Mouse (Mus musculus) gastrocnemius, adult 8-10 months (tissue): Measurements from ENCODE around the gene Fam193b. TPM values are rescaled to one million over a fixed set of nuclear protein-coding genes. Genes with fewer than 3 reads are reported as not detected.
A peak's percentile ranks its signal among the peaks of the same experiment; 100 is the strongest.
"Not testable (repeated sequence)": the region's sequence is repeated elsewhere in the genome, so short reads cannot be mapped to it uniquely, and the experiment has no call there.

ENCODE experiments used
- DNase-seq, 2 experiments: peaks; one replicate each; pipeline ENCODE4 v3.0.0; 2022; ENCODE audit warnings: low spot score in 2 of 2
- total RNA-seq, 4 experiments: library from RNA; stranded (reverse); gene quantifications; 2 replicates each; pipeline ENCODE4 v1.2.4; 2022

Gene Fam193b
- total RNA-seq, 4 experiments from 2014 or later: 7.8 to 14.0 (median 10.1) TPM

DNA sequence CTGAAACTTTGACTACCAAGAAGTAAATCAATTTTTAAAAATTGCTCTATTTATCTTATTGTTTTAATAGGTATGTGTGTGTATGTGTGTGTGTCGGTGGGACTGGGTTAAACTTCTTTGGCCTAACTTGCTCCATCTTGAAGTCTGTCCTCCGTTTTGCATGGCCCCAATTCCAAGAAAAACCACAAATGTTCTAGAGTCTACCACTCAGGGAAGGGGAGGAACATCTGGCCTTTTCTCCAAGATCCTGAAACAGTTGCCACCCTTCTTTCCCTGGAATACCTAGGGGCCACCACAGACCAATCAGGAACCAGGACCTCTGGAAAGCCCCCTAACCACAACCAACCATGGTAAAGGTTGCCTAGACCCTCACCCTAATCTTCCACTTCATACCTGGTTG, 1.1 kb upstream of the Fam193b start:
- DNase-seq: no peak

DNA sequence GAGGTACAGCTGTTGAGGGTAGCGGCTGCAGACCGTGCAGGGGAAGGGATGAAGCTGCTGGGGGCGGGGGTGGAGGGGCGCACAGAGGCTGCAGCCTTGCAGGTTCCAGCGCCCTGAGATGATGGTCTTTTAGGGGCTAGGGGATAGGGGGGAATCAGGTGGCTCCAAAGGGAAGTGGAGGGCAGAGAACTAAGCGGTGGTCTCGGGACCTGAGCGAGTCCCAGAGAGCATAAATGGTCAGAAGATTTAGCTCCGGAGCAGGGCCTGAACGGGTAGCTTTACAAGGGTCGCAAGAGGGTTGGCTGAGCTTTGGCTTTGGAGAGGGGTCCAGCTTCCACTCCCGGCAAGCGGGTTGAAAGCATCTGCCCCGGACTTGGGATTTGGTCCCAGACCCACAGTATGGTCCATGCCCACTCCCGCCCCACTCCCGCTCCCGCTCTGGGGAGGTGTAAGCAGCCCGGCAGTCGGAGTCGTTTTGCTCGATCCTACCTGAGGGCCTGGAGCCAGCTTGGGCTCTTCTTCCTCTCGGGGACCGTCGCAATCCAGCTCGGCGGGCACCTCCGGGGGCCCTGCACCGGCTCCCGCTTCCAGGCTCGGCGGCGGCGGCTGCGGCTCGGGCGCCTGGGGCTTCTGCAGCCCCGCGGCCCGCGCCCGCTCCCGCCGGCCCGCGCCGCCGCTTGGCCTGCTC, 490 bp downstream of the Fam193b start:
- DNase-seq: no peak

DNA sequence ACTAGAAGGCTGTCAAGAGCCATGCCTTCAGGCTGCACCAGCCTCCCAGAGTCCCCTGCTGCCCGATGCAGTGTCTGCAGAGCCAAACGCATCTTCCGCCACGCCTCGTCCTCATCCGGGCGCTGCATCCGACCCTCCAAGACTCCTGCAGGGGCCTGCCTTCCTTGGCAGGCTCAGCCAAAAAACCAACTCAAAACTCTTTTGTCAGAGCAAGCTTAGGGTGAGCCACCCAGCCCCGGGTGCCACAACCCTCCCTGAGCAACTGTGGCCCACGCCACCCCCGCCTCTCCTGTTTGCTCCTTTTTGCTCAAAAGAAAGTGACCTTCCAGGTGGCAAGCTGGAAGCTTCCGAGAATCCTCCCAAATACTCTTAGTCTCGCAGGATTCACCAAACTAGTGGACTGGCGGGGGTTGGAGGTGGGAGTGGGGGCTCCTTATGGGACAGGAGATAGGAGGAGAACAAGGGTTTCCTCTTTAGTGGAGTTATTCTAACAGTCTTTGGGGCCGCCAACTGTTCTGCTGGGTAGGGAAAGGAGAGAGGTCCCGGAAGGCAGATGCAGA, 1.1 kb downstream of the Fam193b start:
- no peak for DNase-seq

GRCm38 (mm10) chr13:55568524-55568923, 2.4 kb downstream of the Fam193b start:
- DNase-seq: not testable (repeated sequence)

DNA sequence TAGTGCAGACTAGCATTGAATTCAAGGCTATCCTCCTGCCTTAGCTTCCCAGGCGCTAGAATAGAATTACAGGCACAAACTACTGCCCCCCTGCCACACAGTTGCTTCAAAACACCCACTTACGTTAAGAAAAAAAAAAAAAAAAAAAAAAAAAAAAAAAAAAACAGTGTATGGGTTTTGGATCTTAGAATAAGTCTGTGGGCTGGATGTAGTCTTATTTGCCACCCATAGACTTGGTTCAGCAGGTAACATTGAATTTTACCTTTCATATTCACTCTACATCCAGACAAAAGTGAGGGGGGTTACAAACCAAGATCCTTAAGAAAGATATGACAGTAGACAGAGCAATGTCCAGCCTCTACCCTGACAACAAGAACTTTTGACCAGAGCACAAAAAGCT, 3.0 kb downstream of the Fam193b start:
- no peak for DNase-seq

DNA sequence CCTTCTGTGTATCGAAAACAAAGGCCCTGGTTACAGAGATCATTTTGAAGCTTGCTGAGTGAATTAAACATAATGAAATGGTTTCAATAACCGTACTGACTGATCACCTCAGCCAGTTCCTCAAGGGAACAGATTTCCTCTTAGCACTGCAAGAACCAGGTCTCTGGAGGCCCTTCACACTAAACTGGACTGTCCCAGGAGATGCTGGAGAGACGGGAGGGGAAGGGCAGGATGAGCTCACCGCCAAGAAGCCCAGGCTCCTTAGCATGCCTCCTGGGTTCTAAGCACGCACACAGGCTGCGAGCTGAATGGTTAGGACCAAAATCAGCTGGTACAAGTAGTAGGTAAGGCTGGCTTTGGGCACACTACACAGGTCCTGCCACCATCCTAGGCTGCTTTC, 3.9 kb downstream of the Fam193b start:
- no peak for DNase-seq

DNA sequence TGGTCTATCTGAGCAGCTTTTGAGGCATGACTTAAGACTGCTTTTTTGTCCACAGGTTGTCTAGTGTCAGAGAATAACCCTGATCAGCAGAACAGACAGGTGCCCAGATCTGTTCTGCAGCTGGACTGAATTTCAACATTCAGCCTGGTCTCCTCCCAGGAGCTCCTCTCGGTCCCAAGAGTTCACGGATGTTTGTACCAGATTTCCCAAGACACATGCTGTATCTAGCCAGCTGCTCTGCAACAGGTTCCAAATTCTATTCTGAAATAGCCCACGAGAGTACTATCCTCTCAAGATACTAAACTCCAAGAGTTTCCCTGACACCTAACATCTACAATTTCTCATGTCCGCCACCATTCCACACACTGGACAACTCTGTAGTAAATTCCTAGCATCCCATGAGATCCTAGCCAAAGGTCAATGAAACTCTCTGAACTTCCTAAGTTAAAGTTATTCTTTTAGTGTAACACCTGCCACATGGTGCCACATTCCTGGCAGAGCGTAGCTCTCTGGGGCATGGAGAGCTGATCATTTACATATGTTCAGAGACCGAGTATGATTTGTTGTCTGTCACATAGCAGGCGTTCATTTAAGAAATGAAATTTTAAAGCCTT, 7.5 kb downstream of the Fam193b start:
- peak; percentile 30 to 32 for DNase-seq

- no peak for DNase-seq
Observed at GRCm38 (mm10) chr13:55557499-55557898, 13.4 kb downstream of the Fam193b start.

- DNase-seq: no peak
Observed at GRCm38 (mm10) chr13:55555921-55556320, 15.0 kb downstream of the Fam193b start.

DNA sequence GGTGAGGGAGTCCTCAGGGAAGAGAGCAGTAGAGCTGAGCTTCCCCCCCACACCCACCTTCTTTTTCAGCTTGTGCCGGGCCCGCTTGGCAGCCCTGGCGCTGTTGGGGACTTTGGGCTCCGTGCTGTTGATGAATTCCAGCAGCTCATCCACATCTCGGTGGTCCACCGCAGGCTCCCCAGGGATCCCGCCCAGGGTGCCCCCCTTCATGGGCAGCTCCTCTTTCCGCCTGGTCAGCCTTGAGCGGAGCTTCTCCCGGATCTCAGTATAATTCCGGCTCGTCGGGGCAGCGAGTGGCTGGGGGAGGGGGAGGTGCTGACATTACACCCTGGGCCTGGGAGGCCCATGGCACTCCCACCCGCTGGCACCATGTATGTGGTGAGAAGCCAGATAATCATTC, 21.9 kb downstream of the Fam193b start:
- no peak for DNase-seq

DNA sequence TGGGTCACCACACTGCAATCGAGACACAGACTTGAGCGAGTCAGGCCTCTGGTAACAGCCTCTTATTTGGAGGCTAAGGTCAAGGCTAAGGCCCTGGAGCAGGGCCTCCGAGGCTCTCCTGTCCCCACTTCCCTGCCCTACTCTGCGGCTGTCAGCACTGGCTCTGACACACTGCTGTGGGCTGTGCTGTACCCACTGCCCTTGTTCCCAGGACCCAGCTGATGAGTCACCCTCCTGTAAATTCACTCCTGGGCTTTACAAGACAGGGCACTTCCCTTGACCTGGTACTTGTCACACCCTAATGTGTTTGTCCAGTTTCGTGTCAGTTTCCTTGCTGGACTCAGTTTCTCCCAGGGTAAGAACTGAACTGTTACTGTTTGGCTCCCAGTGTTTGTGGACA, 22.5 kb downstream of the Fam193b start:
- DNase-seq: no peak

DNA sequence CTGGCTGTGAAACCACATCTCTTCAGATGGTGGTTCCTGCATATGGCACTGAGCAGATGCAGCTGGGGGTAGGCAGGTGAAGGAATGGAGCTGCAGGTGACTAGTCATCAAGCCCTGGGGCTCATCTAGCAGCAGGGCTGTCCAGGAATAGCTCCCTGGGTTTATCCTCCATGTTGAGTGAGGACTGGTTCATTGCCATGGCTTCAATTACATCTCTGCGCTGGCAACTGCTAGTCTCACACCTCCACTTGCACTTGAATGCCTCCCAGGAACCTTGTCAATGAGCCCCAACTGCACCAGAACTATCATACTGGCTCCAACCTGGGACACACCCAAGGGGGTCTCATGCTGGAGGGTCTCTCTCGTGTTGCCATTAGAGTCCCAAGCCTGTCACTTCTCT, 23.0 kb downstream of the Fam193b start:
- DNase-seq: peak in 1 of 2 experiments; percentile 25

- DNase-seq: no peak
Observed at GRCm38 (mm10) chr13:55544792-55545191, 26.1 kb downstream of the Fam193b start.

- DNase-seq: no peak
Observed at GRCm38 (mm10) chr13:55543447-55543846, 27.5 kb downstream of the Fam193b start.

DNA sequence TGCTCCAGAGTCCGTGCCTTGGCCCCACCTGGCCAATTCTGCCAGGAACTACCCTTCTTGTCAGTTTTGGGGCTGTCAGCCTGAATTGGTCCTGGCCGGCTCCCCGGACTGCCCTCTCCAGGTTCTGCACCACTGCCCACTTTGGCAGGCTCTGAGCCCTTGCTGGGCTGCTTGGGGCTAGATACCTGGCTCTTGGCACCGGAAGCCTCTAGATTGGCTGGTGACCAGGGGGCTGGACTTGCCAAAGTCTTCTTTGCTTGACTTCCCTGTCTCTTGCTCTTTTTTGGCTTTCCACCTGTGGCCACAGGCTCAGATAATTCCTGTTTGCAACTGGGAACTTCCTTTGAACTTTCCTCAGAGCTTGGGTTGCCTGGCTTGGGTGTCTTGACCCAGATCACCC, 28.0 kb downstream of the Fam193b start:
- DNase-seq: no peak

DNA sequence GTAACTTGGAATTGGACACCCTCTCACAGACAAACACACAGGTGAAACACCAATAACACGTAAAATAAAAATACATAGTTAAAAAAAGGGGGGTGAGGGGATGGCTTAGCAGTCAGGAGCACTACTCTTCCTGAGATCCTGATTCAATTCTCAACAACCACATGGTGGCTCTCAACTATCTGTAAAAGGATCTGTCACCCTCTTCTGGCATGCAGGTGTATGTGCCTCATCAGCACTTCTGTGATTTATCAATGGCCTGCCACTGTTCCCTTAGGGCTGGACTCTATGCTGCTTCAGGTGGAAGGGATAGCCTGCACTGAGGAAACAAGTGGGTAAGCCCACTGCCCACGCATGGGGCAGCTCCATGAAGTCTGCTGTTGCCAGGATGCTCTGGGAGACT, 30.0 kb downstream of the Fam193b start:
- no peak for DNase-seq

DNA sequence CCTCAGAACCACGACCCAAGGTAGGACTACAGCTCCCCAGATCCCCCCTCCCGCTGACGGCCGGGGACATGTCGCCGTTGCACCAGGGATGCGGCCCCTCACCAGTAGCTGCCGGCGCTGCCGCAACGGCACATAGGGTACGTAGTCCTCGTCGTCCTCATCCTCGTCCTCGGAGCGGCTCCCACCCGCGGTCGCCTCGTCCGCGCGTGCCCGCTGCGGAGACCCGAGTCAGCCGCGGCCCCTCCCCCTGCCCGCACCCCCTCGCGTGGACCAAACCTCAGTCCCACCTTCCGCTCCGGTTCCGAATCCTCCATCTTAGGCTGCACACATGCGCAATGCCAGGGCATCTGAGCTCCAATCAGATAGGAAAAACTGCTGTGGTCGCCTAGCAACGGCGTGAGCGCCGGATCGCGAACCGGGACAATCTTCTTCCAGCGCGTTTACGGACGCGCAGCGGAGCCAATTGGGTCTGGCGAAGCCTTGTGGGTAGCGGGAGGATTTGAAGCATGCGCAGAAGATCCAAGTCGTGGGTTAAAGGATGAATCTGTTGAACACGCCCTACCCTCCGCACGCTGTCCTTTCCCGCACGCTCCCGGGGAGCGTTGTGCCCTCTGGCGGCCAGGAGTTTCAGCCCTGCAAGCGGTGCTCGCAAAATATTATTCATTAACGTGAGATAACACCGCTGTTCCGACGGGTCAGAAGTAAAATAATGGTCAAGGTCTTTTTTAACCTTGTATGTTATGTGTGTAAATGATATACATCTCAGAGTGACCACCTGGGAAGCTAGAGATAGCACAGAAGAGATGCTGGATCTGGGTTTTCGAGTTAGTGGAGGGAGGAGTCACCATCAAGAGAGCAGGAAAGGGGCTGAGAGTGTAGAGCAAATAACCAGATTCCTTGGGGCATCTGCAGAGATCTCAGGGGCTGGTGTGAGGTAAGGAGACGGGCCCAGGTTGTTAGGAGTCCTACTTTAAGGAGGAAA, 34.4 kb downstream of the Fam193b start, which contains the start of gene Ddx41:
Gene Ddx41, minus strand, starts transcription at position 465 of the 982 bp plus-strand sequence.
- DNase-seq: peak; percentile 100

GRCm38 (mm10) chr13:55535796-55536193, 35.1 kb downstream of the Fam193b start:
- no peak for DNase-seq

- no peak for DNase-seq
Observed at GRCm38 (mm10) chr13:55535191-55535590, 35.7 kb downstream of the Fam193b start.

- DNase-seq: no peak
Observed at GRCm38 (mm10) chr13:55529198-55529915, 41.6 kb downstream of the Fam193b start, which contains the start of gene Dok3. Gene Dok3 (minus strand): TSS chr13:55529296.
